Mouse (Mus musculus) midbrain, embryonic 12.5 days (tissue): Measurements from ENCODE around the gene Eaf2. TPM values are rescaled to one million over a fixed set of nuclear protein-coding genes. Genes with fewer than 3 reads are reported as not detected.

Experiments used
- ATAC-seq: fragments of 200-750 bp; cut with Nextera tagmentation; 2 replicates; pipeline ENCODE4 v1.8.0; 2017; ENCODE audit warnings: low read depth, moderate TSS enrichment, moderate library complexity; ENCODE audit not compliant: low FRiP score
- H3K27ac ChIP-seq: fragments of 300-500 bp; sonication (generic); replicated peaks from 2 replicates; pipeline ENCODE4 v1.5.1; 2016; ENCODE audit warnings: mild to moderate bottlenecking
- H3K27me3 ChIP-seq: fragments of 300-500 bp; sonication (generic); 2 replicates; pipeline ENCODE4 v1.6.1; 2016; ENCODE audit warnings: mild to moderate bottlenecking
- H3K36me3 ChIP-seq: fragments of 300-500 bp; sonication (generic); 2 replicates; pipeline ENCODE4 v1.6.1; 2016
- H3K4me1 ChIP-seq: fragments of 300-500 bp; sonication (generic); 2 replicates; pipeline ENCODE4 v1.6.1; 2016
- H3K4me2 ChIP-seq: fragments of 300-500 bp; sonication (generic); replicated peaks from 2 replicates; pipeline ENCODE4 v1.6.1; 2016; ENCODE audit warnings: mild to moderate bottlenecking, moderate library complexity
- H3K4me3 ChIP-seq: fragments of 300-500 bp; sonication (generic); 2 replicates; pipeline ENCODE4 v1.5.1; 2016; ENCODE audit warnings: mild to moderate bottlenecking
- H3K9ac ChIP-seq: fragments of 300-500 bp; sonication (generic); replicated peaks from 2 replicates; pipeline ENCODE4 v1.6.1; 2016; ENCODE audit warnings: mild to moderate bottlenecking, moderate library complexity
- H3K9me3 ChIP-seq: fragments of 300-500 bp; sonication (generic); 2 replicates; pipeline ENCODE4 v1.6.1; 2016; ENCODE audit warnings: mild to moderate bottlenecking
- WGBS: fragments of 180-500 bp; shearing (Covaris S2); methylation state at CpG from one replicate; pipeline ENCODE4 v1.1.7; 2016; 5-methylcytosine and 5-hydroxymethylcytosine counted together
- polyA plus RNA-seq: library from polyadenylated mRNA; unstranded; fragments of >200 nt; fragmentation: Nextera tagmentation; extraction: Ambion mirVana; gene quantifications from 2 replicates; pipeline ENCODE4 v1.2.1, GENCODE M21; 2016

Gene Eaf2
- polyA plus RNA-seq, 1 experiment from 2014 or later, result 0.70 TPM

- Histone ChIP-seq H3K4me3 (peak within 1 kb of the TSS; percentile 81), H3K4me2 (peak within 1 kb of the TSS; percentile 76), H3K9ac (peak within 1 kb of the TSS; percentile 85), H3K36me3 (no peaks in the 10 kb centered on the region), H3K9me3 (no peaks in the 10 kb centered on the region), H3K27ac (peak within 1 kb of the TSS; percentile 79), H3K27me3 (peaks cover 8% of the 10 kb centered on the region), H3K4me1 (peaks cover 12% of the 10 kb centered on the region)
- WGBS, result under 1% methylated on average over 60 of the region's 64 CpGs
- peak; percentile 99 for ATAC-seq
Measured at GRCm38 (mm10) chr16:36828054-36828786, 46.6 kb downstream of the Eaf2 start, which contains the start of gene Iqcb1. Iqcb1 (plus strand) TSS chr16:36828385.

- 2% methylated on average over 11 of the region's 11 CpGs for WGBS
- Histone ChIP-seq H3K4me3 (peak overlapping the region; percentile 81), H3K27ac (no peak overlapping the region), H3K27me3 (peaks cover 8% of the 10 kb centered on the region), H3K4me1 (peaks cover 12% of the 10 kb centered on the region), H3K9me3 (no peaks in the 10 kb centered on the region), H3K9ac (peak overlapping the region; percentile 85), H3K36me3 (no peaks in the 10 kb centered on the region), H3K4me2 (peak overlapping the region; percentile 76)
- no peak for ATAC-seq
Measured at GRCm38 (mm10) chr16:36827611-36828053, 47.2 kb downstream of the Eaf2 start.

- Histone ChIP-seq H3K27ac (no peak overlapping the region), H3K36me3 (no peaks in the 10 kb centered on the region), H3K4me3 (no peak overlapping the region), H3K4me1 (peaks cover 5% of the 10 kb centered on the region; the same call in 1 of the 2 replicates), H3K27me3 (peaks cover 3% of the 10 kb centered on the region; the same call in 1 of the 2 replicates), H3K9ac (no peak overlapping the region), H3K4me2 (no peak overlapping the region), H3K9me3 (no peaks in the 10 kb centered on the region)
- ATAC-seq, result no peak
- 16% methylated on average over 3 of the region's 3 CpGs for WGBS
Measured at GRCm38 (mm10) chr16:36821474-36821873, 53.3 kb downstream of the Eaf2 start.

GRCm38 (mm10) chr16:36820747-36821146 is 54.1 kb downstream of the Eaf2 start:
- H3K36me3 ChIP-seq, result no peaks in the 10 kb centered on the region
- H3K4me1 ChIP-seq, result peaks cover 5% of the 10 kb centered on the region; the same call in 1 of the 2 replicates
- no peaks in the 10 kb centered on the region for H3K9me3 ChIP-seq
- H3K4me3 ChIP-seq, result no peak overlapping the region
- H3K9ac ChIP-seq, result no peak overlapping the region
- no peaks in the 10 kb centered on the region for H3K27me3 ChIP-seq
- no peak for ATAC-seq
- no peak overlapping the region for H3K4me2 ChIP-seq
- no peak overlapping the region for H3K27ac ChIP-seq
- WGBS, result 83% methylated on average over 3 of the region's 3 CpGs

- Histone ChIP-seq H3K9ac (no peak overlapping the region), H3K27me3 (no peaks in the 10 kb centered on the region), H3K4me1 (peaks cover 5% of the 10 kb centered on the region; the same call in 1 of the 2 replicates), H3K4me2 (no peak overlapping the region), H3K9me3 (no peaks in the 10 kb centered on the region), H3K27ac (no peak overlapping the region), H3K4me3 (no peak overlapping the region), H3K36me3 (no peaks in the 10 kb centered on the region)
- no peak for ATAC-seq
- WGBS, result 60% methylated on average over 6 of the region's 6 CpGs
Measured at GRCm38 (mm10) chr16:36820016-36820415, 54.8 kb downstream of the Eaf2 start.

- H3K4me2 ChIP-seq, result no peak overlapping the region
- no peaks in the 10 kb centered on the region for H3K27me3 ChIP-seq
- H3K4me3 ChIP-seq, result no peak overlapping the region
- peak; percentile 85 for ATAC-seq
- no peak overlapping the region for H3K9ac ChIP-seq
- no peaks in the 10 kb centered on the region for H3K9me3 ChIP-seq
- 20% methylated on average over 7 of the region's 7 CpGs for WGBS
- H3K36me3 ChIP-seq, result no peaks in the 10 kb centered on the region
- H3K27ac ChIP-seq, result no peak overlapping the region
- peaks cover 5% of the 10 kb centered on the region; the same call in 1 of the 2 replicates for H3K4me1 ChIP-seq
Measured at GRCm38 (mm10) chr16:36817321-36817926, 57.4 kb downstream of the Eaf2 start.

GRCm38 (mm10) chr16:36816916-36817315 is 57.9 kb downstream of the Eaf2 start:
- Histone ChIP-seq H3K9ac (no peak overlapping the region), H3K4me1 (peaks cover 5% of the 10 kb centered on the region; the same call in 1 of the 2 replicates), H3K9me3 (no peaks in the 10 kb centered on the region), H3K36me3 (no peaks in the 10 kb centered on the region), H3K27me3 (no peaks in the 10 kb centered on the region), H3K4me2 (no peak overlapping the region), H3K27ac (no peak overlapping the region), H3K4me3 (no peak overlapping the region)
- peak; percentile 49; the same call in 1 of the 2 replicates for ATAC-seq

GRCm38 (mm10) chr16:36813680-36814079 is 61.1 kb downstream of the Eaf2 start:
- Histone ChIP-seq H3K9me3 (no peaks in the 10 kb centered on the region), H3K27ac (no peak overlapping the region), H3K4me1 (no peaks in the 10 kb centered on the region), H3K27me3 (no peaks in the 10 kb centered on the region), H3K36me3 (no peaks in the 10 kb centered on the region), H3K4me3 (no peak overlapping the region), H3K9ac (no peak overlapping the region), H3K4me2 (no peak overlapping the region)
- ATAC-seq, result no peak
- 55% methylated on average over 3 of the region's 3 CpGs for WGBS

GRCm38 (mm10) chr16:36808616-36809015 is 66.2 kb downstream of the Eaf2 start:
- no peak overlapping the region for H3K9ac ChIP-seq
- ATAC-seq, result no peak
- no peaks in the 10 kb centered on the region for H3K27me3 ChIP-seq
- H3K9me3 ChIP-seq, result no peaks in the 10 kb centered on the region
- H3K27ac ChIP-seq, result no peak overlapping the region
- no peak overlapping the region for H3K4me2 ChIP-seq
- no peak overlapping the region for H3K4me3 ChIP-seq
- 84% methylated on average over 3 of the region's 3 CpGs for WGBS
- no peaks in the 10 kb centered on the region for H3K36me3 ChIP-seq
- H3K4me1 ChIP-seq, result no peaks in the 10 kb centered on the region

- no peak overlapping the region for H3K4me2 ChIP-seq
- 89% methylated on average over 3 of the region's 3 CpGs for WGBS
- no peak overlapping the region for H3K9ac ChIP-seq
- no peaks in the 10 kb centered on the region; the same call in 1 of the 2 replicates for H3K9me3 ChIP-seq
- H3K4me1 ChIP-seq, result no peaks in the 10 kb centered on the region
- no peak for ATAC-seq
- no peak overlapping the region for H3K4me3 ChIP-seq
- H3K27me3 ChIP-seq, result no peaks in the 10 kb centered on the region
- H3K36me3 ChIP-seq, result no peaks in the 10 kb centered on the region
- no peak overlapping the region for H3K27ac ChIP-seq
Measured at GRCm38 (mm10) chr16:36802361-36802760, 72.4 kb downstream of the Eaf2 start.

GRCm38 (mm10) chr16:36798334-36798733 is 76.5 kb downstream of the Eaf2 start:
- no peak for ATAC-seq
- Histone ChIP-seq H3K36me3 (no peaks in the 10 kb centered on the region), H3K4me3 (no peak overlapping the region), H3K4me2 (no peak overlapping the region), H3K9me3 (no peaks in the 10 kb centered on the region; the same call in 1 of the 2 replicates), H3K27ac (no peak overlapping the region), H3K27me3 (no peaks in the 10 kb centered on the region), H3K4me1 (no peaks in the 10 kb centered on the region), H3K9ac (no peak overlapping the region)
- WGBS, result 75% methylated on average over 2 of the region's 2 CpGs

- Histone ChIP-seq H3K4me3 (no peak overlapping the region), H3K4me2 (no peak overlapping the region), H3K27me3 (no peaks in the 10 kb centered on the region), H3K9me3 (peaks cover 3% of the 10 kb centered on the region; the same call in 1 of the 2 replicates), H3K27ac (no peak overlapping the region), H3K9ac (no peak overlapping the region), H3K4me1 (no peaks in the 10 kb centered on the region), H3K36me3 (no peaks in the 10 kb centered on the region)
- 91% methylated on average over 2 of the region's 2 CpGs for WGBS
- no peak for ATAC-seq
Measured at GRCm38 (mm10) chr16:36794976-36795375, 79.8 kb downstream of the Eaf2 start.
